Mouse (Mus musculus) gastrocnemius, postnatal 14 days (tissue): ENCODE measurements at regions not wholly inside any gene's neighbourhood (a gene's known extent, or its start where the extent isn't known, plus 50 kb on each side); places are given as distances from the start of the nearest gene placed in this dataset.

ENCODE experiments used
- DNase-seq: peaks from one replicate; pipeline ENCODE4 v3.0.0; 2021; ENCODE audit warnings: mixed read lengths
- intact Hi-C: fragments of 180-260 bp; cut with DNase I; formaldehyde crosslinking; loops from one replicate; pipeline ENCODE4 v1.15.1; 2025; ENCODE audit warnings: low total_unique reads

DNA sequence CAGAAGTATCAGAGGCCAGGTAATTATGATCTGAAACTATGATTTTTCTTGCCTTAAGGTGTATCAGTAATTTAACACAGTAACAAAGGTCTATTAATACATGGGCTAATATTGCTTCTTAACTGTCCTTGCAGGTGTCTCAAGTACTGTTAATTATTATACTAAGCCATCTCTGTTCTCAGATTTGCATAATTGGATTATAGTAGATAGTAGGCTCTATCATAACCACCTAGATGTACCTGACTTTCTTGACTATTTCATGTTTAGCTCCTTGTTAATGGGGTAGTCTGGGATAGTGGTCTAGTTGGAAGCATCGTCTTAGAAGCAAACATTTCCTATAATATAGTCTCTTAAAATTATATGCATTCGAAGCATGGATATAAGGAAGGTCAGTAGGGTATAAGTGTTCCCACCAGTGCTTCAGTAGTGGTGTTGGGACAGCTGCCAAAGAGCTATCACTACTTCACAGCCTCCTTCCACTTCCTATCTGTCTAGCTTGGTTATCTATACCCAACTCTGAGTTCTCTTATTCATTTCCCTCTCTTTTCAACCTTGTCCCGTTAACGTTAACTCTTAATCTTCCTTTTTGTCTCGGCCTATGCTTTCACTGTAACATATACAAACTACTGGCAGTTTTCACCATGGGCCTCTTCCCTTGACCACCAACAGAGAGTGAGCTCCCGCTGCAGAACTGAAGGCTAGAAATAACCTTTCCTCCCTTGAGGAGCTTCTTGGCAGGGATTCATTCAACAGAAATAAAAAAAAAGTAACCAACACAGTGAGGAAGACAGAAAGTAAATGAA is 630.9 kb upstream of the Lcorl start:
- intact Hi-C loops, result no loop called here

GRCm38 (mm10) chr5:46486740-46487326 is 629.4 kb upstream of the Lcorl start:
- DNase-seq, result no peak
- intact Hi-C loops, result no loop called here

More for the DNA sequence above, 630.9 kb upstream of the Lcorl start:
- DNase-seq, result no peak

- no peak for DNase-seq
- intact Hi-C loops, result no loop called here
Measured at GRCm38 (mm10) chr5:46456356-46456755, 598.9 kb upstream of the Lcorl start.

- intact Hi-C loops, result no loop called here
- no peak for DNase-seq
Measured at GRCm38 (mm10) chr5:46448274-46448673, 590.9 kb upstream of the Lcorl start.

GRCm38 (mm10) chr5:46445844-46446243 is 588.4 kb upstream of the Lcorl start:
- no peak for DNase-seq
- intact Hi-C loops, result no loop called here

- DNase-seq, result no peak
- intact Hi-C loops, result no loop called here
Measured at GRCm38 (mm10) chr5:46445122-46445521, 587.7 kb upstream of the Lcorl start.

GRCm38 (mm10) chr5:46443805-46444340 is 586.5 kb upstream of the Lcorl start:
- intact Hi-C loops, result no loop called here
- no peak for DNase-seq

DNA sequence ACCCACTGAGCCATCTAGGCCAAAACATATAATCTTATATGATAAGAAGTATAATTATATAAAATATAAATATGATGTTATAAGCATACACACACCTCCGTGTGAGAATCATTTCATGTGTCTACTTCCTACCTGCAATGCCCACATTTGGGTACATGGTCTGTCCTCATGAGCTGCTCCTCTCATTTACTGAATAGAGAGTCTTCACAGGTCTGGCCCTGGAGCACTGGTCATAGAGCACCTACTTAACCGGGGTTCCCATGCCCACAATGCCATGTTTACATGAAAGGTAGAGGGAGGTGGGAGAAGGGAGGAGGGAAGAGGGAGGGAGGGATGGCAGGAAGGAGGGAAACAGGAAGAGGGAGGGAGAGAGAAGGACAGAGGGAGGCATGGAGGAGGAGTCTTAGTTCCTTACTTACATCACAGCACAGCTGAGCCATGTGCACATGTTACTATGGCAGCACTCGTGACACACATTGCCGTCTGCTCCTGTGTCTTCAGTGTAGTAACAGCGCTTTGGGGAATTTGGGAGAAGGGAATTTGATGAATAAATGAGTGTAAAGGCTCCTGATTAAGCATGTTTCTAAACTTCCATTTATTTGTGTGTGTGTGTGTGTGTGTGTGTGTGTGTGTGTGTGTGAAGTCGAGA is 585.3 kb upstream of the Lcorl start:
- intact Hi-C loops, result no loop called here
- DNase-seq, result no peak

DNA sequence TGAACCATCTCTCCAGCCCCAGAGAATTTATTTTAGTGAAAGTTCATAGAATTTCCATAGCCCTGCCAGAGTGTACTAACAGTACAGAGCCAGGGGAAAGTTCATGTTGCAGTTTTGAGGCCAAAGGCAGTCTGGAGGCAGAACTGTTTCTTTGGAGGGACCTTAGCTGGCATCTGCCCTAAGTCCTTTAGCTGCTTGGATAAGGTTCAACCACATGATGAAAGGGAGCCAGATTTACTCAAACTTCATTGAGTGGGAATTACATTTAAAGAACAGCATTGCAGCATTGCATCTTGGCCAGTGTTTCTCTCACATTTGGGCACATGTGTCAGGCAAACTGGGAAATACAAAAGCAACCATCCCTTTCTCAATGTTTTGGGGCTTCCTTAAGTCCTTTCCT is 584.3 kb upstream of the Lcorl start:
- intact Hi-C loops, result no loop called here
- no peak for DNase-seq

- no peak for DNase-seq
- intact Hi-C loops, result no loop called here
Measured at GRCm38 (mm10) chr5:46431644-46432367, 574.4 kb upstream of the Lcorl start.

GRCm38 (mm10) chr5:46422738-46423137 is 565.3 kb upstream of the Lcorl start:
- intact Hi-C loops, result no loop called here

DNA sequence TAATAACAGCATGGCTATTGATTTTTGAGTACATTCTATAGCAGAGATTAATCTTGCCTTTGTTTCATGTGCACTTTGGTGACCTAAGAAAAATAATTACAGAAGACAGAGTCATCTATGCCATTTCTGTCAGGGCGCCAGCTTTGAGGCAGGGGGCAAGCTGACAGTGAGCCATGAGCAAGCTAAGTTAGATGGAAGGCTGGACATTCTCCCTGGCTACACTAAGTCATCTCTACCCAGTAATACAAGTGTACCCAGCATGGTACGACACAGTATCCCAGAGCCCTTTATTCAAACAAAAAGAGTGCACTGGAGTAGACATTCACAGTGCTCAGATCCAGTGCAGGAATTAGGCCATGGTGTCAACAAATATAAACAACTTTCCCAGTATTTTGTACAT is 549.6 kb upstream of the Lcorl start:
- DNase-seq, result no peak
- intact Hi-C loops, result no loop called here

More at GRCm38 (mm10) chr5:46422738-46423137, 565.3 kb upstream of the Lcorl start:
- no peak for DNase-seq

- intact Hi-C loops, result no loop called here
- DNase-seq, result no peak
Measured at GRCm38 (mm10) chr5:46406404-46406803, 549.0 kb upstream of the Lcorl start.

- no peak for DNase-seq
- intact Hi-C loops, result no loop called here
Measured at GRCm38 (mm10) chr5:46386591-46386990, 529.2 kb upstream of the Lcorl start.

DNA sequence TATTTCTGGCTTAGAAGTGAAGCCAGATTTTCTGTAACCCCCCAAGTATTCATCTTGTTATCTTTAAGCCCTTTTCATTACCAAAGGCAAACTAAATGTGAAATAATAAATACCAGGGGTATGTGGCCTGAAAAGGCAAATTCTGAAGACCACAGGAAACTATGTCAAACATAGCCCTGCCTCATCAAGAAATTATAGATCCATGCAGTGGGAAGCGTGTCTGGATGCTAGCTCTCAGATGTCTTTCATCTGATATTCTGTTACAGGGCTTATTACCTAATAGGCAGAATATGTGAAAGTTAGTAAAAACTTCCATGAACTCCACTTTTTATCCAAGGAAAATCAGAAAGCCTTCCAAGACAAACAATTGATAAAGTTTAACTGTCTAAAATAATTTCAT is 509.9 kb upstream of the Lcorl start:
- intact Hi-C loops, result no loop called here

DNA sequence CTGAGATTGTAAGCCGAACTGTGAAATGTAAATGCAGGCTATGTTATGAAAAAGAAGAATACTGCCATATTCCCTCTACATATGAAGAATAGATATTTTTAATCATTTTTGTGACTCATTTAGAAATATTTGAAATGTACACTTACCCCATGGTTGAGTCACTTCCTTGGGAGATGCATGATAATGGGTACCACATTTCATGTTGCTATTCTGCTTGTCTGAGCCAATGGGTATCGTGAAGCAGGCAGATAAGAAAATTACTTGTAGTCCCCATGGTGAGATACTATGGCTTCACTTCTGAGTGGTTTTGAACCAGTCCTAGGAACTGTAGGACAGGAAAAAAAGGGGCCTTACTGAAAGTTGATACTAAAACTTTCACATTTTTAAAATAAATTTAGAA is 506.2 kb upstream of the Lcorl start:
- DNase-seq, result no peak
- intact Hi-C loops, result no loop called here

More for the DNA sequence above, 509.9 kb upstream of the Lcorl start:
- no peak for DNase-seq

GRCm38 (mm10) chr5:46361637-46362036 is 504.2 kb upstream of the Lcorl start:
- DNase-seq, result no peak
- intact Hi-C loops, result no loop called here

GRCm38 (mm10) chr5:46348448-46348847 is 491.0 kb upstream of the Lcorl start:
- intact Hi-C loops, result loop anchor here (5.0 to 10.0 kb wide), 2 partner anchors 591 to 874 kb away; no protein-coding TSS in a partner anchor

GRCm38 (mm10) chr5:46347368-46348083 is 490.1 kb upstream of the Lcorl start:
- intact Hi-C loops, result loop anchor here (5.0 to 10.0 kb wide), 2 partner anchors 590 to 873 kb away; no protein-coding TSS in a partner anchor

More at GRCm38 (mm10) chr5:46348448-46348847, 491.0 kb upstream of the Lcorl start:
- DNase-seq, result no peak

More at GRCm38 (mm10) chr5:46347368-46348083, 490.1 kb upstream of the Lcorl start:
- peak; percentile 51 for DNase-seq
